Mouse (Mus musculus) liver, adult 2 months (tissue): ENCODE data around the gene Bnip3.
A peak's percentile ranks its signal among the peaks of the same experiment; 100 is the strongest.

ENCODE experiments used
- CTCF ChIP-seq: fragments of 200-500 bp; IDR thresholded peaks from 2 replicates; pipeline ENCODE4 v1.5.1; 2011; ENCODE audit warnings: low read depth, low read length, control low read depth
- POLR2A ChIP-seq: fragments of 200-500 bp; IDR thresholded peaks from 2 replicates; pipeline ENCODE4 v1.6.1; 2011; ENCODE audit warnings: low read length, control low read depth; ENCODE audit not compliant: insufficient read depth; ENCODE audit errors: extremely low read depth

- TF ChIP-seq POLR2A (no peak), CTCF (peak; percentile 25; the same call in 1 of the 2 replicates)
Observed at GRCm38 (mm10) chr7:138841436-138842151, 67.7 kb downstream of the Bnip3 start.
